ENCODE assay signal across 8 mouse cellular contexts in the genomic region with DNA sequence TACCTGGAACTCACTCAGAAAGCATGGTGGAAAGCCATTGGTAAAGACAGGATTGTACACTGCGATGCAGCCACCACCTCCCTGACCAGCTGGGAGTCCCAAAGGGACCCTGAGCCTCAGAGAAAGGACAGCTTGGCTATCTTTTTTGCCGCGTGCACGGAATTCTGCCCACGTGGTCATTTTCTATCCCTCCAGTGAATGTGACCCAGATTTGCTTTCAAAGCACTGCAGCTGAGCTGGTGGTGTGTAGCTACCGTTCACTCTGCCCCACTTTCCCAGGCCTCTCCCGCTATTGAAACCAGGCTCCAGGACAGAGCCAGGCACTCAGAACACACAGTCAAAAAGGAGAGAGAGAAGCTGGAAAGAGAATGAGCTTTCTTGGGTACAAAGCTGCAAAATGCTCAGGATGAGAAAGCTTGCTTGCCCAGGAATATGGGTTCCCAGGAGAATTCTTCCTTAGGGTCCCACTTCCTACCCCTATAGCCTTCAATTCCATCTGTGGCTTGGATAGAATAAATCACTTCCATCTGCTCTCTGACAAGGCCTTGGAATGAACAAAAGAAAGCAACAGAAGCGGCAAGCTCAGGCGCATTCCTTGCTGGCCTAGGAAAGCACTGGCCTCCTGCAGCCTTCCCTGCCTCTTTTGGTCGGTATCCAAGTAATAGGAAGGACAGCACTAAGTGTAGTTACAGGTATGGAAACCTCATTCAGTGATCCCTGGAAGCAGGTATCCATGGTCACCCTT. TPM values are rescaled to one million over a fixed set of nuclear protein-coding genes. Genes with fewer than 3 reads are reported as not detected.
DNase-seq lines count a peak whose midpoint lies in the region; ATAC-seq lines count a peak whose summit lies in the region.

No protein-coding gene starts in this region.

- ATAC-seq in midbrain, embryonic 13.5 days: peak; percentile 69
- ATAC-seq in intestine, embryonic 15.5 days: no peak

- 32% methylated on average over 10 of the region's 10 CpGs for WGBS in hindbrain, embryonic 10.5 days
- 24% methylated on average over 10 of the region's 10 CpGs for WGBS in midbrain, embryonic 13.5 days
- 73% methylated on average over 10 of the region's 10 CpGs for WGBS in intestine, embryonic 15.5 days

- H3K27ac ChIP-seq in hindbrain, embryonic 10.5 days: peak overlapping the region; percentile 75
- H3K27ac ChIP-seq in midbrain, embryonic 13.5 days: peak overlapping the region; percentile 79
- no peak overlapping the region for H3K27ac ChIP-seq in intestine, embryonic 15.5 days

- H3K9me3 ChIP-seq in hindbrain, embryonic 10.5 days: no peaks in the 10 kb centered on the region
- no peaks in the 10 kb centered on the region for H3K9me3 ChIP-seq in midbrain, embryonic 13.5 days
- H3K9me3 ChIP-seq in intestine, embryonic 15.5 days: no peaks in the 10 kb centered on the region

- no peaks in the 10 kb centered on the region for H3K27me3 ChIP-seq in hindbrain, embryonic 10.5 days (ENCODE audit: insufficient read depth, poor library complexity, severe bottlenecking)
- no peaks in the 10 kb centered on the region for H3K27me3 ChIP-seq in midbrain, embryonic 13.5 days
- H3K27me3 ChIP-seq in intestine, embryonic 15.5 days (replicated peaks): no peaks in the 10 kb centered on the region

- DNase-seq in kidney, postnatal 14 days: peak; percentile 32
- DNase-seq in kidney, adult 8-10 months: no peak
- DNase-seq in cerebellum, postnatal 36 days: peak; percentile 57 to 65
- DNase-seq in hindbrain, embryonic 10.5 days (ENCODE audit: low spot score): no peak
- DNase-seq in ovary, postnatal 14 days (ENCODE audit: low spot score): no peak
- DNase-seq in ovary, postnatal 36 days (ENCODE audit: low spot score): no peak

- H3K4me2 ChIP-seq in midbrain, embryonic 13.5 days (replicated peaks): no peak overlapping the region
- H3K4me2 ChIP-seq in intestine, embryonic 15.5 days (replicated peaks): no peak overlapping the region

- H3K4me3 ChIP-seq in hindbrain, embryonic 10.5 days: no peak overlapping the region
- H3K4me3 ChIP-seq in midbrain, embryonic 13.5 days (replicated peaks): no peak overlapping the region
- no peak overlapping the region for H3K4me3 ChIP-seq in intestine, embryonic 15.5 days (replicated peaks)

- peak overlapping the region; percentile 28; the same call in 1 of the 2 replicates for H3K9ac ChIP-seq in midbrain, embryonic 13.5 days (replicated peaks)
- H3K9ac ChIP-seq in intestine, embryonic 15.5 days: no peak overlapping the region

- peaks cover 29% of the 10 kb centered on the region for H3K4me1 ChIP-seq in hindbrain, embryonic 10.5 days (replicated peaks)
- H3K4me1 ChIP-seq in midbrain, embryonic 13.5 days (replicated peaks): peaks cover 43% of the 10 kb centered on the region
- H3K4me1 ChIP-seq in intestine, embryonic 15.5 days (replicated peaks): no peaks in the 10 kb centered on the region

- peaks cover 9% of the 10 kb centered on the region for H3K36me3 ChIP-seq in hindbrain, embryonic 10.5 days
- peaks cover 47% of the 10 kb centered on the region for H3K36me3 ChIP-seq in midbrain, embryonic 13.5 days
- H3K36me3 ChIP-seq in intestine, embryonic 15.5 days: no peaks in the 10 kb centered on the region

RNA-seq across cellular contexts. Expression of gene Macf1, which starts 6.9 kb away (rescaled TPM):
- polyA plus RNA-seq in hindbrain, embryonic 10.5 days (2016; fragmentation: Nextera tagmentation; extraction: Ambion mirVana): 36.5 and 42.3 TPM in 2 replicates
- polyA plus RNA-seq in midbrain, embryonic 13.5 days (2015; fragmentation: Nextera tagmentation; extraction: Ambion mirVana): 74.9 and 75.4 TPM in 2 replicates
- polyA plus RNA-seq in intestine, embryonic 15.5 days (2015; fragmentation: Nextera tagmentation; extraction: Ambion mirVana): 28.0 and 28.9 TPM in 2 replicates

RNA-seq across cellular contexts. Expression of gene Ndufs5, which starts 40.8 kb away (rescaled TPM):
- polyA plus RNA-seq in hindbrain, embryonic 10.5 days (2016; fragmentation: Nextera tagmentation; extraction: Ambion mirVana): 349 and 378 TPM in 2 replicates
- polyA plus RNA-seq in midbrain, embryonic 13.5 days (2015; fragmentation: Nextera tagmentation; extraction: Ambion mirVana): 394 TPM in 2 replicates
- 304 and 312 TPM in 2 replicates for polyA plus RNA-seq in intestine, embryonic 15.5 days (2015; fragmentation: Nextera tagmentation; extraction: Ambion mirVana)

Comparison
In these comparisons a context has a peak if more than half of its experiments do, and no peak if none do; other contexts are left out.
1. DNase-seq: peak in kidney, postnatal 14 days (single experiment) and cerebellum, postnatal 36 days (2 of 2); none in kidney, adult 8-10 months (0 of 2), hindbrain, embryonic 10.5 days (single experiment), ovary, postnatal 14 days (single experiment) and ovary, postnatal 36 days (single experiment).